Mouse (Mus musculus): Measurements from ENCODE around the gene Opn4.

- TF ChIP-seq CTCF (IDR thresholded peaks at IDR 0.05; ENCODE audit: extremely low read depth, insufficient read depth, low read length) (no peak), POLR2A (IDR thresholded peaks at IDR 0.05; ENCODE audit: extremely low read depth, insufficient read depth, low read length) (no peak)
These were observed 15.1 kb upstream of the Opn4 start for GRCm38 (mm10) chr14:34615082-34615481.

Measured in cortical plate, adult 2 months (tissue).